Mouse (Mus musculus) liver, adult 2 months (tissue): Measurements from ENCODE around the gene Kcnc1.

Experiments
- CTCF ChIP-seq: fragments of 200-500 bp; IDR thresholded peaks from 2 replicates; pipeline ENCODE4 v1.5.1; 2011; ENCODE audit warnings: low read depth, low read length, control low read depth
- POLR2A ChIP-seq: fragments of 200-500 bp; IDR thresholded peaks from 2 replicates; pipeline ENCODE4 v1.6.1; 2011; ENCODE audit warnings: low read length, control low read depth; ENCODE audit not compliant: insufficient read depth; ENCODE audit errors: extremely low read depth

DNA sequence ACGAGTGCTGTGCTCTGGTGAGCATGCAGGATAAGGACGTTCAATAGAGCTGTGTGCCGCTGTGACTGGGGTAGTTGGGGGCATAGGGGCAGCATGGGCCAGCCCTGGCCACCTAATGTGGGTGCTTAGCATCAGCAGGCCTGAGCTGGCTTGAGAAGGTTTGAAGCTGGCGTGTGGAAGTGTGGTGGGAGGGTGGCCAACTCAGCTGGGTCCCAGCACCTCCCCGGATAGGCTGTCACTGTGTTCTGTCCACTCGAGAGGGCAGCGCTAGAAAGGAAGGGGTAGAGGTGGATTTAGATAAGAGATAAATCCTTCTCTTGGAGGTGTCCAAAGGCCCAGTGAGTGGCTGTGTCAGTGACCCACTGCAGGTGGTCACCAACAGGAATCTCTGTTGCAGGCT, 21.2 kb downstream of the Kcnc1 start:
- TF ChIP-seq CTCF (no peak), POLR2A (no peak)
